Mouse (Mus musculus) MN1 (cell line): Measurements from ENCODE around the gene Amer3.
A peak's percentile ranks its signal among the peaks of the same experiment; 100 is the strongest.
"Not testable (repeated sequence)": the region's sequence is repeated elsewhere in the genome, so short reads cannot be mapped to it uniquely, and the experiment has no call there.

ENCODE experiments used
- DNase-seq: peaks from one replicate; pipeline ENCODE4 v3.0.0-alpha.2; 2016; ENCODE audit warnings: low spot score

Gene Amer3

GRCm38 (mm10) chr1:34578851-34579781 lies at the start of gene Amer3:
Gene Amer3 (plus strand): TSS chr1:34579657.
- DNase-seq: no peak

- not testable (repeated sequence) for DNase-seq
Measured at GRCm38 (mm10) chr1:34534574-34534973, 44.9 kb upstream of the Amer3 start.

- DNase-seq: not testable (repeated sequence)
Measured at GRCm38 (mm10) chr1:34535043-34535698, 44.3 kb upstream of the Amer3 start, which contains the start of gene Cfc1. Gene Cfc1 (plus strand): TSS chr1:34535648.

GRCm38 (mm10) chr1:34536291-34536766 lies 43.1 kb upstream of the Amer3 start:
- no peak for DNase-seq

- DNase-seq: no peak
Measured at GRCm38 (mm10) chr1:34536767-34537485, 42.5 kb upstream of the Amer3 start.

GRCm38 (mm10) chr1:34547074-34547473 lies 32.4 kb upstream of the Amer3 start:
- DNase-seq: no peak

- DNase-seq: no peak
Measured at GRCm38 (mm10) chr1:34553690-34554089, 25.8 kb upstream of the Amer3 start.

GRCm38 (mm10) chr1:34554275-34554674 lies 25.2 kb upstream of the Amer3 start:
- no peak for DNase-seq

GRCm38 (mm10) chr1:34560843-34561242 lies 18.6 kb upstream of the Amer3 start, which contains the start of gene Prss40:
Gene Prss40 (minus strand): TSS chr1:34560943.
- no peak for DNase-seq

GRCm38 (mm10) chr1:34564383-34565045 lies 14.9 kb upstream of the Amer3 start:
- no peak for DNase-seq

- no peak for DNase-seq
Measured at GRCm38 (mm10) chr1:34568120-34568519, 11.3 kb upstream of the Amer3 start.

GRCm38 (mm10) chr1:34569876-34570275 lies 9.6 kb upstream of the Amer3 start:
- DNase-seq: no peak

GRCm38 (mm10) chr1:34571431-34571830 lies 8.0 kb upstream of the Amer3 start:
- no peak for DNase-seq

GRCm38 (mm10) chr1:34573221-34573620 lies 6.2 kb upstream of the Amer3 start:
- DNase-seq: no peak

- DNase-seq: no peak
Measured at GRCm38 (mm10) chr1:34579782-34580356, 412 bp downstream of the Amer3 start.

GRCm38 (mm10) chr1:34582218-34582617 lies 2.8 kb downstream of the Amer3 start:
- no peak for DNase-seq

GRCm38 (mm10) chr1:34583821-34584263 lies 4.4 kb downstream of the Amer3 start:
- DNase-seq: peak; percentile 12

GRCm38 (mm10) chr1:34584736-34585135 lies 5.3 kb downstream of the Amer3 start:
- no peak for DNase-seq

GRCm38 (mm10) chr1:34587298-34588096 lies 8.0 kb downstream of the Amer3 start:
- no peak for DNase-seq

- no peak for DNase-seq
Measured at GRCm38 (mm10) chr1:34600000-34600399, 20.5 kb downstream of the Amer3 start.
